Mouse (Mus musculus): ENCODE data around the gene Gm42906.

- no peak for TF ChIP-seq CTCF (IDR thresholded peaks at IDR 0.05; ENCODE audit: insufficient read depth, low read depth, low read length)
- TF ChIP-seq POLR2A (IDR thresholded peaks at IDR 0.05; ENCODE audit: insufficient read depth, low read depth, low read length), result no peak
Measured at GRCm38 (mm10) chr5:151394690-151395089, 33.3 kb downstream of the Gm42906 start.

Measured in olfactory bulb, adult 2 months (tissue).